Mouse (Mus musculus) gastrocnemius, adult 2 months (tissue): ENCODE results near the gene Nyap2. TPM values are rescaled to one million over a fixed set of nuclear protein-coding genes. Genes with fewer than 3 reads are reported as not detected.

Experiments
- DNase-seq: peaks from one replicate; pipeline ENCODE4 v3.0.0; 2022
- H3K27ac ChIP-seq: fragments of 200-600 bp; 2 replicates; pipeline ENCODE4 v1.8.1; 2022; ENCODE audit warnings: mild to moderate bottlenecking
- H3K4me3 ChIP-seq: fragments of 200-600 bp; 2 replicates; pipeline ENCODE4 v1.8.1; 2022; ENCODE audit warnings: mild to moderate bottlenecking, moderate library complexity
- CTCF ChIP-seq: fragments of 200-600 bp; IDR thresholded peaks from 2 replicates; pipeline ENCODE4 v1.8.1; 2022; ENCODE audit warnings: antibody characterized with exemption, mild to moderate bottlenecking, moderate library complexity
- intact Hi-C: fragments of 180-260 bp; cut with DNase I; formaldehyde crosslinking; loops from one replicate; pipeline ENCODE4 v1.15.1; 2025
- long read RNA-seq, 2 experiments: library from polyadenylated mRNA; stranded (forward); transcript quantifications; one replicate each; pipeline ENCODE4 v2.0.0; 2021
- total RNA-seq, 2 experiments: library from RNA; stranded (reverse); gene quantifications; 2 replicates each; pipeline ENCODE4 v1.2.3; 2021

Nyap2 gene
- total RNA-seq, result not detected
- long read RNA-seq, experiment 1, result 0 reads
- long read RNA-seq, experiment 2, result 0 reads

GRCm38 (mm10) chr1:81076831-81077664 is at the start of gene Nyap2:
TSS of gene Nyap2 (plus strand) at chr1:81076950.
- no peak for TF ChIP-seq CTCF

GRCm38 (mm10) chr1:81042907-81043868 is 33.6 kb upstream of the Nyap2 start:
- Histone ChIP-seq H3K4me3 (no peak overlapping the region), H3K27ac (no peak overlapping the region)
- DNase-seq, result no peak
- intact Hi-C loops, result no loop called here
- no peak for TF ChIP-seq CTCF

More at GRCm38 (mm10) chr1:81076831-81077664, at the start of gene Nyap2:
- Histone ChIP-seq H3K27ac (no peak within 1 kb of the TSS), H3K4me3 (no peak within 1 kb of the TSS)
- intact Hi-C loops, result no loop called here
- DNase-seq, result no peak

GRCm38 (mm10) chr1:81058340-81058739 is 18.4 kb upstream of the Nyap2 start:
- Histone ChIP-seq H3K27ac (no peak overlapping the region), H3K4me3 (no peak overlapping the region)
- DNase-seq, result no peak
- no peak for TF ChIP-seq CTCF
- intact Hi-C loops, result no loop called here

- no peak overlapping the region for H3K4me3 ChIP-seq
- no peak for DNase-seq
- no peak for TF ChIP-seq CTCF
- no peak overlapping the region for H3K27ac ChIP-seq
- intact Hi-C loops, result no loop called here
These were observed 17.9 kb upstream of the Nyap2 start for GRCm38 (mm10) chr1:81058835-81059234.

GRCm38 (mm10) chr1:81062811-81063210 is 13.9 kb upstream of the Nyap2 start:
- no peak for DNase-seq
- intact Hi-C loops, result no loop called here
- Histone ChIP-seq H3K4me3 (no peak overlapping the region), H3K27ac (no peak overlapping the region)
- TF ChIP-seq CTCF, result no peak

GRCm38 (mm10) chr1:81076259-81076658 is 491 bp upstream of the Nyap2 start:
- intact Hi-C loops, result no loop called here
- DNase-seq, result no peak
- Histone ChIP-seq H3K27ac (no peak overlapping the region), H3K4me3 (no peak overlapping the region)
- TF ChIP-seq CTCF, result no peak

- TF ChIP-seq CTCF, result no peak
- no peak for DNase-seq
- Histone ChIP-seq H3K27ac (no peak overlapping the region), H3K4me3 (no peak overlapping the region)
- intact Hi-C loops, result no loop called here
These were observed 1.0 kb downstream of the Nyap2 start for GRCm38 (mm10) chr1:81077665-81078314.

GRCm38 (mm10) chr1:81087485-81087884 is 10.7 kb downstream of the Nyap2 start:
- TF ChIP-seq CTCF, result no peak
- H3K4me3 ChIP-seq, result no peak overlapping the region
- intact Hi-C loops, result no loop called here

GRCm38 (mm10) chr1:81090400-81090799 is 13.7 kb downstream of the Nyap2 start:
- intact Hi-C loops, result no loop called here

More at GRCm38 (mm10) chr1:81087485-81087884, 10.7 kb downstream of the Nyap2 start:
- no peak for DNase-seq
- H3K27ac ChIP-seq, result no peak overlapping the region

GRCm38 (mm10) chr1:81090979-81091378 is 14.2 kb downstream of the Nyap2 start:
- TF ChIP-seq CTCF, result no peak
- H3K4me3 ChIP-seq, result no peak overlapping the region
- no peak for DNase-seq
- intact Hi-C loops, result no loop called here
- H3K27ac ChIP-seq, result no peak overlapping the region

More at GRCm38 (mm10) chr1:81090400-81090799, 13.7 kb downstream of the Nyap2 start:
- no peak for TF ChIP-seq CTCF
- no peak overlapping the region for H3K4me3 ChIP-seq
- no peak for DNase-seq
- H3K27ac ChIP-seq, result no peak overlapping the region

- no peak overlapping the region for H3K4me3 ChIP-seq
- H3K27ac ChIP-seq, result no peak overlapping the region
- no peak for TF ChIP-seq CTCF
- intact Hi-C loops, result no loop called here
- no peak for DNase-seq
These were observed 15.3 kb downstream of the Nyap2 start for GRCm38 (mm10) chr1:81092056-81092455.

GRCm38 (mm10) chr1:81092886-81093285 is 16.1 kb downstream of the Nyap2 start:
- Histone ChIP-seq H3K27ac (no peak overlapping the region), H3K4me3 (no peak overlapping the region)
- DNase-seq, result no peak
- intact Hi-C loops, result no loop called here
- TF ChIP-seq CTCF, result no peak
